Mouse (Mus musculus) heart, postnatal 0 days (tissue): Measurements from ENCODE around the gene Myo19. TPM values are rescaled to one million over a fixed set of nuclear protein-coding genes. Genes with fewer than 3 reads are reported as not detected.

Experiments
- ATAC-seq: fragments of 200-750 bp; cut with Nextera tagmentation; 2 replicates; pipeline ENCODE4 v1.8.0; 2017; ENCODE audit warnings: low read depth, moderate number of reproducible peaks, moderate library complexity; ENCODE audit not compliant: insufficient read depth
- DNase-seq: peaks from one replicate; pipeline ENCODE4 v3.0.0-alpha.2; 2016; ENCODE audit warnings: low spot score
- H3K27ac ChIP-seq: fragments of 300-500 bp; sonication (generic); 2 replicates; pipeline ENCODE4 v1.5.1; 2014; ENCODE audit warnings: low read depth, mild to moderate bottlenecking
- H3K27me3 ChIP-seq: fragments of 300-500 bp; sonication (generic); 2 replicates; pipeline ENCODE4 v1.6.1; 2014; ENCODE audit warnings: low read length, mixed read lengths; ENCODE audit not compliant: control insufficient read depth, insufficient read depth
- H3K36me3 ChIP-seq: fragments of 300-500 bp; sonication (generic); replicated peaks from 2 replicates; pipeline ENCODE4 v1.6.1; 2014; ENCODE audit warnings: low read length, mixed read lengths; ENCODE audit not compliant: control insufficient read depth, insufficient read depth
- H3K4me1 ChIP-seq: fragments of 300-500 bp; sonication (generic); 2 replicates; pipeline ENCODE4 v1.6.1; 2014; ENCODE audit warnings: antibody characterized with exemption; ENCODE audit not compliant: control insufficient read depth, insufficient read depth
- H3K4me2 ChIP-seq: fragments of 300-500 bp; sonication (generic); 2 replicates; pipeline ENCODE4 v1.6.1; 2014; ENCODE audit warnings: low read depth, mild to moderate bottlenecking, low read length, moderate library complexity
- H3K4me3 ChIP-seq: fragments of 300-500 bp; sonication (generic); 2 replicates; pipeline ENCODE4 v1.5.1; 2014; ENCODE audit warnings: low read depth, low read length
- H3K9ac ChIP-seq: fragments of 300-500 bp; sonication (generic); replicated peaks from 2 replicates; pipeline ENCODE4 v1.6.1; 2014; ENCODE audit warnings: low read depth, low read length, mixed read lengths
- H3K9me3 ChIP-seq: fragments of 300-500 bp; sonication (generic); replicated peaks from 2 replicates; pipeline ENCODE4 v1.6.1; 2016; ENCODE audit warnings: low read length; ENCODE audit not compliant: control insufficient read depth
- CTCF ChIP-seq: IDR thresholded peaks from 2 replicates; pipeline ENCODE4 v1.5.1; 2016; ENCODE audit warnings: antibody characterized with exemption, control low read depth, low read depth
- EP300 ChIP-seq: IDR thresholded peaks from 2 replicates; pipeline ENCODE4 v1.6.1; 2016; ENCODE audit warnings: antibody characterized with exemption, low read depth
- WGBS: fragments of 180-500 bp; shearing (Covaris S2); extraction: QIAGEN DNeasy Blood & Tissue Kit; methylation state at CpG from one replicate; pipeline ENCODE4 v1.1.7; 2014; 5-methylcytosine and 5-hydroxymethylcytosine counted together
- polyA plus RNA-seq: library from polyadenylated mRNA; unstranded; fragments of >200 nt; fragmentation: Nextera tagmentation; extraction: Ambion mirVana; gene quantifications from 2 replicates; pipeline ENCODE4 v1.2.1, GENCODE M21; 2015
- total RNA-seq: library from RNA; depleted of rRNA; stranded (reverse); fragments of >200 nt; gene quantifications from 2 replicates; pipeline ENCODE4 v1.2.3, GENCODE M21; 2014; ENCODE audit warnings: low replicate concordance

Myo19 gene
- total and polyA plus RNA-seq, 2 experiments from 2014 or later, result 3.0 to 12.6 TPM

DNA sequence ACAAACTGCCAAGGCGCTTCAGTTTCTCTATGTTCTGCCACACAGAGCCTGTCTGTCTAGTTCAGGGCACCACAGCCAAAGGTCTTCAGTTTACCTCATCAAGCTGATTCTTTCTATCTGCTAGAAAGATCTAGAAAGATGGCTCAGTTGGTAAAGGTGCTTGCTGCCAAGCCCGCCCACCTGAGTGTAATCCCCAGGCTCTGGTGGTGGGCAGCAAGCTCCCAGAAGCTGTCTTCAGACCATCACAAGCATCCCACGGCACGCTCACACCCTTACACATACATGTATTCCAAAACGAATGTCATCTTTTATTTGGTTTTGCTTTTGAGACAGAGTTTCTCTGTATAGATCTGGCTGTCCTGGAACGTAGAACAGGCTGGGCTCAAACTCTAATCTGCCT lies 28.5 kb downstream of the Myo19 start:
- Histone ChIP-seq H3K9ac (no peak overlapping the region), H3K36me3 (peaks cover 94% of the 10 kb centered on the region), H3K27me3 (no peaks in the 10 kb centered on the region), H3K4me1 (no peaks in the 10 kb centered on the region), H3K4me2 (no peak overlapping the region), H3K9me3 (no peaks in the 10 kb centered on the region), H3K4me3 (no peak overlapping the region), H3K27ac (no peak overlapping the region)
- no peak for DNase-seq
- no peak for ATAC-seq
- no peak for TF ChIP-seq CTCF
- TF ChIP-seq EP300, result no peak
- 90% methylated on average over 6 of the region's 6 CpGs for WGBS

DNA sequence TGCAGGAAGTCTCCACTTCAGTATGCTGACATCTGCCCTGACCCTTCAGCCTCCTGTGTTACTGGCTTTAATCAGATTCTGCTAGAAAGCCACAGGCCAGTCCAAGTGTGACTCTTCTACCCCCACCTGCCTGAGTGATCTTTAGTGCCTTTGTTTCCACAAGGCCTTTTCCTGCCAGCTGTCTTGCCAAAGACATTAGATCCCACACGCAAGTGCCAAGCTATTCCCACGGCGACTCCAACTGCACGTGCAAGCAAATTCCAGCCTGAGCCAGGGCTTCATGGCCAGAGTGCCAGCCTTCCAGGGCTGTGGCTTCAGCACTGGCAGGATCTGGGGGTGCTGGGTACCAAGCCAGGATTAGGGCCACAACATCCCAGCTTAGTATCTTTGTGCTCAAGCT lies 30.5 kb downstream of the Myo19 start:
- 0 out of 2 replicates have a peak, but pooled peaks cover 3% of the 10 kb centered on the region for H3K4me1 ChIP-seq
- no peak overlapping the region for H3K27ac ChIP-seq
- peaks cover 74% of the 10 kb centered on the region for H3K36me3 ChIP-seq
- no peak overlapping the region for H3K4me3 ChIP-seq
- ATAC-seq (no peak), DNase-seq (no peak)
- no peaks in the 10 kb centered on the region for H3K9me3 ChIP-seq
- TF ChIP-seq EP300 (no peak), CTCF (no peak)
- H3K27me3 ChIP-seq, result no peaks in the 10 kb centered on the region
- no peak overlapping the region for H3K4me2 ChIP-seq
- WGBS, result 75% methylated on average over 4 of the region's 4 CpGs
- no peak overlapping the region for H3K9ac ChIP-seq

DNA sequence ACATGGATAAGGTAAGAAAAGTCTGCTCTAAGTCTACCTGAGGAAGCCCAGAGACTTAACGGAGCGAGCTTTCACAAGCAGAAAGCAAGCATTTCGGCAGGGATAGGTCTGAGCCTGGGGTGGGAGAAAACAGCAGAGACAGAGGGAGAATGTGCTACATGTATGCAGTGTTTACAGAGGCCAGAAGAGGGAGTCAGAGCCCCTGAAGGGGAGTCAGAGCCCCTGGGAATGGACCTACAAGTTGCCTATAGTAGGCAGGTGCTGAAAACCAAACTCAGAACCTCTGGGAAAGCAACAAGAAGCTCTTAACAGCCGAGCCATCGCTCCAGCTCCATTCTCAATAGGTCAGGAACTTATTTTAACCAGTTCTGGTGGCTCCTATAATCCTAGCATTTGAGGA lies 34.7 kb downstream of the Myo19 start:
- DNase-seq, result no peak
- Histone ChIP-seq H3K9ac (no peak overlapping the region), H3K36me3 (peaks cover 34% of the 10 kb centered on the region), H3K27ac (no peak overlapping the region), H3K9me3 (no peaks in the 10 kb centered on the region), H3K27me3 (no peaks in the 10 kb centered on the region), H3K4me2 (no peak overlapping the region), H3K4me3 (no peak overlapping the region), H3K4me1 (0 out of 2 replicates have a peak, but pooled peaks cover 10% of the 10 kb centered on the region)
- no peak for ATAC-seq
- TF ChIP-seq CTCF (no peak), EP300 (no peak)
- WGBS, result 88% methylated on average over 5 of the region's 5 CpGs

DNA sequence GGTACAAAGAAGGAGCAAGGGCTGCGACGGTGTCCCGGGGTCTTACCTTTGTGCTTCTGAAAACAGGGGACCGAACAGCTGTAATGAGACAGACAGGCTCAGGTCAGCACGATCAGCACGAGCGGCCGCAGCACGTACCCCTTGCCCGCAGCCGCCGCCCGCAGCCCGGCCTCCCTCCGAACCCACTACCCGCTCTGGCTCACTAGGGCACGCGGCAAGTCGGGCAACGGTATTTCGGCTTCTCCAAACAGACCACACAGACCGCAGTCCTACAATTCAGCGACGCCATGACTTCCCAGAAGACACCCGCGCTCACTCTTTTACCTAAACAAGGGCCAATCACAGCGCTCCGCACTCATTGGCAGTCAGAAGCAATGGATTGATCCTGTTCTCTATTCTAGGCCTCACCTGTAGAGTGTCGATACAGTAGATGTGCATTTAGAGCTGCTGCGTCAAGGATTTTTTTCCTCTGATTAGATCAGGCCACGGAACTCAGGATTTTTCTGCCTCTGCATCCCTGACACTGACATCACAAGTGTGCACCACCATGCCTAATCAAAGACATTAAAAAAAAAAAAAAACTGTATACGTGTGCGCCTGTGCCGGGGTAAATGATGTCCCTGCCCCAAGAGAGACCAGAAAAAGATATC lies 36.2 kb downstream of the Myo19 start, which contains the start of gene Znhit3:
Gene Znhit3 (minus strand): TSS at position 314 of the 650 bp plus-strand sequence.
- WGBS, result 5% methylated on average over 34 of the region's 34 CpGs
- TF ChIP-seq CTCF, result no peak
- no peak for TF ChIP-seq EP300
- Histone ChIP-seq H3K4me3 (peak within 1 kb of the TSS; percentile 86), H3K9ac (peak within 1 kb of the TSS; percentile 78), H3K27ac (0 out of 2 replicates have a peak within 1 kb of the TSS, but pooled peaks have one; percentile 15), H3K4me2 (peak within 1 kb of the TSS; percentile 91), H3K9me3 (no peaks in the 10 kb centered on the region), H3K4me1 (0 out of 2 replicates have a peak, but pooled peaks cover 10% of the 10 kb centered on the region), H3K36me3 (peaks cover 20% of the 10 kb centered on the region), H3K27me3 (no peaks in the 10 kb centered on the region)
- DNase-seq (peak; percentile 94), ATAC-seq (peak; percentile 89)

DNA sequence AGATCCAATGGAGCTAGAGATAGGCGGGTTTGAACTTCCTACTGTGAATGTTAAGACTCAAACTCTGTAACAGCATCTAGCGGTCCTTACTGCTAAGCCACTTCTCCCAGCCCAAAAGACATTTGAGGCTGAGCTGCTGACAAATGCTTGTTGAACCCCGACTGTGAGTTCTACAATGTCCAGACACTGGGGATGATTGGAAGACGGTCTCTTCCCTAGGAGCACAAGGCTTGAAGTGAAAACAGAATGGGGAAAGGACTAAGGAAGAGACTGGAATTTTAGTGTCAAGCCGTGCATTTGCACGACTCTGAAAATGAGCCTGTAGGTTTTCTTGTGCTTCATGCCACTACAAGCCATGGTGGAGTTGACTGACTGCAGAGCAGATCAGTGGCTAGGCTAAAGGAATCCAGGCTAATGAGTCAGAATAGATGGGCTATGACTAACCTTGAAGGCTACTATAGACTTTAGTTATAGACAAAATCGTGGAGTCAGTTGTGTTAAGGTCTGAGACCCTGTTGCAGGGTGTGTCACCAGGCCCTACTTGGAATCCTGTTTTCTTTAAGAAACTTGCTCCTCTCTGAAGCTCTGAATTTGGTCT lies 36.9 kb downstream of the Myo19 start:
- no peak for DNase-seq
- Histone ChIP-seq H3K4me1 (0 out of 2 replicates have a peak, but pooled peaks cover 10% of the 10 kb centered on the region), H3K36me3 (peaks cover 14% of the 10 kb centered on the region), H3K27ac (no peak overlapping the region), H3K4me2 (peak overlapping the region; percentile 91), H3K4me3 (peak overlapping the region; percentile 86), H3K9ac (no peak overlapping the region), H3K9me3 (no peaks in the 10 kb centered on the region), H3K27me3 (no peaks in the 10 kb centered on the region)
- TF ChIP-seq CTCF (no peak), EP300 (no peak)
- 52% methylated on average over 7 of the region's 7 CpGs for WGBS
- no peak for ATAC-seq
